Mouse (Mus musculus) induced T-regulatory cell, adult 2 months (primary cell): ENCODE measurements at regions not wholly inside any gene's neighbourhood (a gene's known extent, or its start where the extent isn't known, plus 50 kb on each side); places are given as distances from the start of the nearest gene placed in this dataset.

Experiments
- DNase-seq: peaks from one replicate; pipeline ENCODE4 v3.0.0-alpha.2; 2012; ENCODE audit warnings: low read depth

DNA sequence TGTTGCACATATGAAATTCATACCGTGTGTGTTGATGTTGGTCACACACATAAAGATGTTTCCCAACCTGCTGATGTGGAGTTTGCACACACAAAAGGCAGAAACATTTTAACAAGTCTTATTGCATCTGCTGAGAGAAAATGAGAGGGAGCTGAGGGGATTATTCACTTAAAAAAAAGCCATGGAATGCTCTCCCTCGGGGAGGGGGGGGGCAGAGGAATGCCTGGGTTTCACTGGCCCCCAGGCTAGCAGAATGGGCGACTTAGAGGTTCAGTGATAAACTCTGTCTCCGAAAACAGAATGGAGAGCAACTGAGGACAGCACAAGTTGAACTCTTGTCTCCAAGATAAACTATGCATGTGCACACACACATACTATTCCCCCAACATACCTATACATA is 392.4 kb upstream of the Id4 start:
- DNase-seq: no peak

DNA sequence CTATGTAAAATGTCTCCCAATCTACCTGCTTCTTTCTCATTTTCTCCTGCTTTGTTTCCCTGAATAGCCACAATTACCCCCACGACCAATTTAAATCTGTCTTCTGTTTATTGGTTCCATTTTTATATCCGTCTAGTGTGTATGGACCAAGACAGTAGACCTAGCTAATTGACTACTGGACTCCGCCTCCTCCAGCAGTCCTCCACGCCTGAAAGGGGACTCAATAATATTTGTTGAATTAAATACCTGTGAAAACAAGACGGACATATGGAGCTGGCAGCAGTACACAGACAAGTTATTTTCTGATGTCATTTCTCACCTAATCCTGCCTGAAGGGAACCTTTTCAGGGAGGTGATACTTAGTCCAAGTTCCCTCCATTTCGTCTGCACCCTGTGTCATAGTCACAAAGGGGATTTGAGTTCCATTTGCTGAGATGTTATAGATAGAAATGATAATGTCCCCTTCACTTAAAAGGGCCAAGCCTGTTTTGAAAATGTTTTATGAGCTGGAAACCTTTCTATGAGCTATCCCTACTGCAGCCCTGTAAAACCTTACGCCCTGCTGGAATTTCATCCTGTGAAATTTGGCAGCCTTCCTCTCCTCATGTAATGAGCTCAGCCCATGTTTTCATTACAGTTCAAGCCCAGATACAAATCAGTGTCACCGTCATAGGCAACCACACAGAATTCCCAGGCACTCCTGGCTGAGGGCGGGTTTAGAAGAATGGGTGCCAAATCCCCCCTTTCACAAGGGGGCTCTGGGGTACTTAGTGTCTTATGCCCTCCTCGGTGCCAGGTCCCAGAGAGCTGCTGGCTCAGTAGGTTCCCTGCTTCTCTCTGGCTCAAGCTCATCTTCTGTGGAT is 391.1 kb upstream of the Id4 start:
- no peak for DNase-seq

- no peak for DNase-seq
Measured at GRCm38 (mm10) chr13:47872645-47873044, 388.4 kb upstream of the Id4 start.

DNA sequence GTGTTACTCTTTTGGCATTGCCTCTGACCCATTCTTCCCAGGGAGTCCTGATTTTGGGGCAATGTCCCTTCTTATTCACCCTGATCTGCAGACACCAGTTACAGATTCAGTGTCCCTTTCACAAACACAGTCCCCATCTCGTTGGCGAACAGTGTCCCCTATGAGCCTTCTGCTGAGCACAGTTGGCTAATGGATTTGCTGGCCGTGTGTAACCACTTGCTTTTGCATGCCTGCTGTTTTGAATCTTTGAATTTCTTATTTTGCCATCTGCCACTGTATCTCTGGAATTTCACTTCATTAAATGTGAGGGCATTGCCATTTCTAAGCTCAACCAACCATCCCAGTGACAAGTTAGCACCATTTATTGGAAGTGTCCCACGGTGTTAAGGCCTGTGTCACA is 368.5 kb upstream of the Id4 start:
- no peak for DNase-seq

DNA sequence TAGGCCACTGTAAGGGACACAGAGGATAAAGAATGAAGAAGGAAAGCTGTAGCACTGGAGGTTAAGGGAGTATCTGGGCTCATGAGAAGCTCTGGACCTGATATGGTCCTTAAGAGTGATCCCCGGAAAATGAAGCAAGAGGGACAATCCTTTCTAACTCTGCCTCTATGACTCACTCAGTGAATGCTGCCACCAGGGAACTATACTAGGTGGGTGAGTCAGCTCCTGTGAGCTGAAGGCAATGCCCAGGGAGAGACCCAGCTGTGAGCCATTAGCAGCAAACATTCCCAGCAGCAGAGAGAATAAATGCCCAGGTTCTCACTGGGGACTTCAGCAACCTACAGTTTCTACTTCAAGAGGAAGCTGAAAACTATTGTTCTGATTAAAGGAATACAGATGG is 366.7 kb upstream of the Id4 start:
- no peak for DNase-seq

GRCm38 (mm10) chr13:47895256-47895655 is 365.8 kb upstream of the Id4 start:
- no peak for DNase-seq

DNA sequence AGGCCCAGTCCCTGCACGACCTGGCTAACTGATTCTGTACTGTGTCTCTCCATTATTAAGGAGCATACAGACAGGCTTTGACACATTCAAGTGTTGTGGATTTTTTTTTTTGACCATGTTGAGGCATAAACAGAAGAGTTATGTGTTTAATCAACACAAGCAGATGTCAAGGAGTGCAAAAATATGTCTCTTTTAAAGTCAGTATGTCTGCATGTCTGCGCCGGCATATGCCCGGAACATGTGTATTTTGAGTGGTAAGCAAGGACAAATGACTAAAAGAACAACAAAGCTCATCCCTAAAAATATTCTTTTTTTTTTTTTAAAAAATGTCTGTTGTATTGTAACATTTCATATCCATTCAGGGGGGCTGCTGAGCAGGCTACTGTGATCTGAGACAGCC is 364.4 kb upstream of the Id4 start:
- DNase-seq: no peak

GRCm38 (mm10) chr13:47909851-47910530 is 351.0 kb upstream of the Id4 start:
- DNase-seq: no peak

DNA sequence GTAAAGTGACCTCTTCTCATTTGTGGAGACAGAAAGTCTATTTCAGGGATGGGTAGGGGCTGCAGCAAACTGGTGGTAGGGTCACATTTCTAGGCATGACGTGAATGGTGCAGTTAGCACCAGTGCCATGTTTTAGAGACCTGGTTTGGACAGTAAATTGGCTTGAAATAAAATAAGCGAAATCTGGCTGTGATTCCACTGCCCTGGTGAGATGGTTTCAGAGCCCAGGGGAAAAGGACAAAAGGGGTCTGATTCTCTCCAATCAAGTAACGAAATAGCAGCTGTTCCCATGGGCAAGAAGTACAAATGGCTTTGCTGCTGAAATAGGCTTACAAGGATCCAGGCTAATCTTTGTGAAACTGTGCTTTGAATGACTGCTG is 350.5 kb upstream of the Id4 start:
- DNase-seq: no peak

DNA sequence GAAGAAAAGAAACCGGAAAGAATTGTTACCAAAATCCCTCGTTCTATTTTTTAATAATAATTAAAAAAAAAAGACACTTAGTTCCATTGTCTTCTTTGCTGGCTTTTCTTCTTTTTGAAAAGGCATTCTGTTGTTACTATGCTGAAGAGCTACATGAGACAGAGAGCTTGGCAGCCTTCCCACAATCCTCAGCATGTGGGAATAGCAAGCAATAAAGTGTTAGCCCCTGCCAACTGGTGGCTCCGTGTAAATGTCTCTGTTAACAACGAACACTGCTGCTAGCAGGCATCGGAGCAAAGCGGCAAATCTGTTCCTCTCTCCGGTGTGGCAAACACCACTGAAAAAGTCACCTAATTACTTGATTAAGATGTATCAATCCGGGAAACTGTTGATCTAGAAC is 344.6 kb upstream of the Id4 start:
- no peak for DNase-seq

- DNase-seq: no peak
Measured at GRCm38 (mm10) chr13:47917370-47917769, 343.7 kb upstream of the Id4 start.

- no peak for DNase-seq
Measured at GRCm38 (mm10) chr13:47921044-47921443, 340.0 kb upstream of the Id4 start.

DNA sequence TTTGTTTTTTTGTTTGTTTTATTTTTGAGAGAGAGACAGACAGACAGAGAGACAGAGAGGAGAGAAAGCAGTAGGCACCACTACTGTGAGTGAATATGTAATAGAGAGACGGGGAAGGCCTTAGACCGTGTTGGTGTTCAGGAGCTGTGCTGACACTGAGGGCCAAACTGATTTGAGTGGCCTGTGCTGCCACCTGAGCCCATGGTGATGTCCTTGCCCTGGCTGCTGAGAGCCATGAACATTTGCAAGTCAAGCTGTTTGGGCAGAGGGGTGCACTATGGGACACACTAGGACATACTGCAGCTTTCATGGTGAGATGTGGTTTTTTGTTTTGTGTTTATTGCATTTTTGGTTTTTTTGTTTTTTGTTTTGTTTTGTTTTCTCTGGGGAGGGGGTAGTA is 320.3 kb upstream of the Id4 start:
- no peak for DNase-seq

DNA sequence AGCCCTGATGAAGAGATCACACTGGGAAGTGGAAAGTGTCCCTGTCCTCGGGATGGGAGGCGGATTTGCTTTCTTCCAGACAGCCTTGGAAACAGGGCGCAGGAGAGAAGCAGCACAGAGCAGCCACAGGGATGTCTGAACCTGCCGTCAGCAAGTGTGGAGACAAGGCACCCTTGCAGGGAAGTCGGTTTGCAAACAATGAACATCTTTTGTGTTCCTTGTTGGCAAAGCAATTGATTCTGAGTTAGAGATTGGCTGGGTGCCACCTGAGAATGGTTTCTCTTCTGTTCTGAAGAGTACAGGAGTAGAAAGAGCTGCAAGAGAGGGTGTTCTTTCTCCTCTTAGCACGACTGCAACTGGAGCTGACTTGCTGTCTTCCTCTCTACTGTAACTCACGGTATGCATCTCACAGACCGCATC is 318.6 kb upstream of the Id4 start:
- DNase-seq: no peak

DNA sequence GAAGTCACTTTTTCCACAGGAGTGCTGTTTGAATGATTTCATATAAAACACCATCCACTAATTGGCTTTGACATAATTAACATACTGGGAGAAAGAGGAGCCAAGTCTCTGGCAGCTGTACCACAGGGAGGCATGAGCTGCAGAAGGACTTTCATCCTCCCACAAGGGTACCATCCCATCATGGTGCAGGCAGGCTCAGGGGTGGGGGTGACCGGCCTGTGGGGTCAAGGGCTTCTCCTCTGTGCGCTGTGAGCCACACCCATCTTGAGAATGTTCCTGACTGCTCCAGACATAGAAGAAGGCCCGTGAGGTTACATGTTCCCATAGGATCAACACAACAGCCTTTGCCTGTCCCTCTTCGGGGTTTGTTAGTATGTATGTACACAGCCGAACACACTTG is 317.4 kb upstream of the Id4 start:
- no peak for DNase-seq

- no peak for DNase-seq
Measured at GRCm38 (mm10) chr13:47948098-47948865, 312.7 kb upstream of the Id4 start.

- DNase-seq: no peak
Measured at GRCm38 (mm10) chr13:47950456-47950855, 310.6 kb upstream of the Id4 start.

DNA sequence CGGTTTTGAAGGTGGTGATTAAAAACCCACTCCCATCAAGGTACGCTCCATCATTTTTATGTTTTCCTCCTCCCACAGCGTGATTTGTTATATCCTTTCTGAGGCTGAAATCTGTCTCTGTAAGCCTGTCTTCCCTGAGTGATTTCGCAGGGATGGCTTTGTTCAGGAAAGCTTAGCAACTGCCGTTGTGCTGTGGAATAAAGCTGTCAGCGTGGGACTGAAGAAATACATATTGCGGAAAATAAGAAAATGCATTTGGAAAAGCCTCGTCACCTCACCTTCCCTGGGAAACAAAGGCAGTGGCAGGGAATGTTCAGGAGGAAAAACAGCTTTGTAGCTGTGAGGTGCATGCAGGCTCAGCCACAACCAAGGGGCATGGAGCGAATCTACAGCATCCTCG is 310.0 kb upstream of the Id4 start:
- DNase-seq: no peak

DNA sequence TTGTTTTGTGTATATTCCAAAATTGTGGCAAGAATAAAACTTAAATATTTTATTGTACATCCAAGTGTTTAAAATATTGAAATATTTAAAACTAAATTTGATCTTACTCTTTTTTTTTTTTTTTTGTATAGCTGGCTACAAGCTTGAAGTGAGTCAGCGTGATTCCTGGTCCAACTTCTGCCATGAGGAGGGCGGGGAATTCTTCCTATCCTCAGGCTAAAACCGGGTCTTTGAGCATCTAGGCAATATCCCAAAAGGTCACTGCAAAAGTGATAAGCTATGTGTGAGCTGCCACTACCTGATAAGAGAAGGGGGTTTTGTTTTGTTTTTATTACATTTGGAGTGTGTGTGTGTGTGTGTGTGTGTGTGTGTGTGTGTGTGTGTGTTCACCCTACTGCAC is 308.1 kb upstream of the Id4 start:
- DNase-seq: no peak

DNA sequence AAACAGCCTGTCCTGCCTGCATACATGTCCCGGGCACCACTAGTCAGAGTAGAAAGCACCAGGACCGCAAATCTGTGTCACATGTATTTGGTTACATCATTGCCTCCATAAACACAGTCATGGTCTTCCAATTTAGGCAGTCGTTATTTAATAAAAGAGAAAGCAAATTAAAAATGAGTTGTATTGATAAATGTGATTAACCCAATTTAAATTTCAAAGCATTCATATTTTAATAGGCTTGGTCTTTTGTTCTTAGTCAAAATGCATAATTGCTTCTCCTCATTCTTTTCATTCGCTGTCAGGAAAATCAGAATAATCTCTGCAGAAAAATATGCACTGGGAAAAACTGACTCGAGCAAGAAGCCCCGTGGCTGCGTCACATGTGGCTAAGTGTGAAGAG is 307.3 kb upstream of the Id4 start:
- DNase-seq: no peak

DNA sequence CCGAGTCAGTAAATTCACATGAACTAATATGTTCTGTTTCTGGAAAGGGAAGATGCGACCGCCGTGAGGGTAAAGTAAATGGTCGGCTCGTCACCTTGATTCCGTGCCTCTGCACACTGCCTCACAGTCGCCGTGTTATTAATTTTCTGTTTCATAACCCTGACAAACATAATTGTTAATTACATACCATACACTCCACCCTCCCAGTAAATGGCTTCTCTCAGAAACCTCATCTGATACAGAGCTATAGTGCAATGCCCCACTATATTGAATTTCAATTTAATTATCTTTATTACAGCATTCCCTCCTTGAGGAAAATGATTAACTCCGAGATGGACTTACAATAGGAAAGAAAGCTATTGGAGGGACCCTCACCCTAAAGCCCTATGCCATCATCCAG is 305.5 kb upstream of the Id4 start:
- DNase-seq: no peak

DNA sequence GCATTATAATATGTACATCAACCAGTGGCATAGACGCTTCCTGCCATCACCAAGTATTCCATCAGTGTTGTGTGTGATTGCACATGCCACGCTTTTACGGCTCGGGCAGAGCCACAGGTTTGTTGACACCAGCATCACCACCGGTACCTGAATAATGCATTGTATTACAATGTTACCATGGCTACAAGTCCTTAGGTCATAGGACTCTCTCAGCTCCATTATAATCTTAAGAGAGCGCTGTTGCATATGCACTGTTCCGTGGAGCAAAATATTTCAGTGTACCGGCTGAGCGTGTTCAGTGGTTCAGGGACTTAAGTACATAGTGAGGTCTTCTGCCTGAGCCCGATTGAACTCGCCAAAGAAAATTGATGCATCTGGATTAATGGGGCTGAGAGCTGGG is 303.4 kb upstream of the Id4 start:
- no peak for DNase-seq

GRCm38 (mm10) chr13:47974216-47974615 is 286.8 kb upstream of the Id4 start:
- no peak for DNase-seq
